Mouse (Mus musculus) ovary, adult 2 months (tissue): Measurements from ENCODE around the gene Hmgn2. TPM values are rescaled to one million over a fixed set of nuclear protein-coding genes. Genes with fewer than 3 reads are reported as not detected.

Source experiments
- polyA plus RNA-seq: library from polyadenylated mRNA; depleted of rRNA; stranded (reverse); fragments of >200 nt; gene quantifications from 2 replicates; pipeline ENCODE4 v1.2.3, GENCODE M21; 2012; rRNA removed

Gene Hmgn2
- polyA plus RNA-seq: 21.4 and 22.1 TPM in 2 replicates

GRCm38 (mm10) chr4:133968150-133968921, at the start of gene Hmgn2:
Gene Hmgn2 (minus strand): TSS chr4:133968650.

GRCm38 (mm10) chr4:134000466-134001438, 32.3 kb upstream of the Hmgn2 start, which contains the start of gene Dhdds:
Gene Dhdds (minus strand): TSS chr4:134000918.

Other genes starting within 250 kb of the Hmgn2 start
- gene Arid1a, start 211.9 kb downstream of the Hmgn2 start, polyA plus RNA-seq: 60.5 and 80.7 TPM in 2 replicates
- gene Rps6ka1, start 80.9 kb downstream of the Hmgn2 start, polyA plus RNA-seq: 36.9 and 39.5 TPM in 2 replicates
- gene Dhdds, start 32.3 kb upstream of the Hmgn2 start, polyA plus RNA-seq: 28.6 and 40.7 TPM in 2 replicates
- 0.20 and 0.34 TPM in 2 replicates for gene Lin28a, start 50.2 kb upstream of the Hmgn2 start, polyA plus RNA-seq
- 0.34 and 0.41 TPM in 2 replicates for gene Zfp683, start 85.2 kb upstream of the Hmgn2 start, polyA plus RNA-seq
- 3.2 and 3.6 TPM in 2 replicates for gene Crybg2, start 92.2 kb upstream of the Hmgn2 start, polyA plus RNA-seq
- gene Cd52, start 126.4 kb upstream of the Hmgn2 start, polyA plus RNA-seq: 11.7 and 21.3 TPM in 2 replicates
- 37.7 and 40.6 TPM in 2 replicates for gene Ubxn11, start 133.9 kb upstream of the Hmgn2 start, polyA plus RNA-seq
- 482 and 666 TPM in 2 replicates for gene Sh3bgrl3, start 160.1 kb upstream of the Hmgn2 start, polyA plus RNA-seq
- 34.2 and 37.7 TPM in 2 replicates for gene Cep85, start 218.5 kb upstream of the Hmgn2 start, polyA plus RNA-seq
- gene Gm7534, start 234.4 kb upstream of the Hmgn2 start, polyA plus RNA-seq: not detected in 2 replicates